Mouse (Mus musculus) brown adipose tissue, adult 24 weeks (tissue): ENCODE measurements around the gene Zfp768. TPM values are rescaled to one million over a fixed set of nuclear protein-coding genes. Genes with fewer than 3 reads are reported as not detected.

Source experiments
- H3K27ac ChIP-seq: fragments of 200-500 bp; replicated peaks from 2 replicates; pipeline ENCODE4 v1.5.1; 2012; ENCODE audit warnings: low read depth, mild to moderate bottlenecking, low read length
- H3K4me1 ChIP-seq: fragments of 200-500 bp; 2 replicates; pipeline ENCODE4 v1.6.1; 2012; ENCODE audit warnings: low read length, mixed read lengths; ENCODE audit not compliant: control insufficient read depth, insufficient read depth, insufficient read length
- H3K4me3 ChIP-seq: fragments of 200-500 bp; 2 replicates; pipeline ENCODE4 v1.5.1; 2012; ENCODE audit warnings: low read depth, mild to moderate bottlenecking, low read length, moderate library complexity; ENCODE audit not compliant: insufficient read depth
- polyA plus RNA-seq: library from polyadenylated mRNA; stranded (reverse); fragments of >200 nt; gene quantifications from 2 replicates; pipeline ENCODE4 v1.2.4, GENCODE M21; 2012; ENCODE audit not compliant: missing spikeins, insufficient read depth, insufficient read length

The Zfp768 gene
- polyA plus RNA-seq, 1 experiment = 27.5 TPM

GRCm38 (mm10) chr7:127296098-127296497 lies 49.3 kb downstream of the Zfp768 start, which contains the start of gene Itgal:
Gene Itgal (plus strand): TSS chr7:127296260.
- H3K4me3 ChIP-seq = peak within 1 kb of the TSS; percentile 7; the same call in 1 of the 2 replicates
- H3K4me1 ChIP-seq = no peaks in the 10 kb centered on the region
- no peak within 1 kb of the TSS for H3K27ac ChIP-seq

Other genes starting within 250 kb of the Zfp768 start
- 0.75 and 1.5 TPM in 2 replicates for gene Qprt, start 223.4 kb downstream of the Zfp768 start, polyA plus RNA-seq
- 0.44 TPM in 1 of 2 replicates, not detected in the other for gene Spn, start 207.8 kb downstream of the Zfp768 start, polyA plus RNA-seq
- 15.3 and 17.4 TPM in 2 replicates for gene Cd2bp2, start 149.5 kb downstream of the Zfp768 start, polyA plus RNA-seq
- gene Tbc1d10b, start 137.1 kb downstream of the Zfp768 start, polyA plus RNA-seq = 9.8 and 12.8 TPM in 2 replicates
- gene Mylpf, start 136.7 kb downstream of the Zfp768 start, polyA plus RNA-seq = 335 and 418 TPM in 2 replicates
- 3.3 and 3.4 TPM in 2 replicates for gene Zfp553, start 112.5 kb downstream of the Zfp768 start, polyA plus RNA-seq
- gene Sept1, start 112.5 kb downstream of the Zfp768 start, polyA plus RNA-seq = 10.9 and 19.3 TPM in 2 replicates
- 7.1 and 14.4 TPM in 2 replicates for gene Zfp771, start 101.3 kb downstream of the Zfp768 start, polyA plus RNA-seq
- gene Dctpp1, start 84.9 kb downstream of the Zfp768 start, polyA plus RNA-seq = 38.1 and 41.3 TPM in 2 replicates
- gene Sephs2, start 71.5 kb downstream of the Zfp768 start, polyA plus RNA-seq = 125 and 144 TPM in 2 replicates
- gene Itgal, start 49.3 kb downstream of the Zfp768 start, polyA plus RNA-seq = 1.1 and 2.3 TPM in 2 replicates
- gene Zfp747, start 30.5 kb upstream of the Zfp768 start, polyA plus RNA-seq = 1.5 and 1.8 TPM in 2 replicates
- gene 9130019O22Rik, start 41.6 kb upstream of the Zfp768 start, polyA plus RNA-seq = 1.0 and 1.4 TPM in 2 replicates
- gene E430018J23Rik, start 48.0 kb upstream of the Zfp768 start, polyA plus RNA-seq = 3.4 and 3.6 TPM in 2 replicates
- gene Zfp764, start 61.2 kb upstream of the Zfp768 start, polyA plus RNA-seq = 1.6 and 2.6 TPM in 2 replicates
- gene Zfp688, start 76.5 kb upstream of the Zfp768 start, polyA plus RNA-seq = 4.1 and 6.6 TPM in 2 replicates
- 0.40 and 1.3 TPM in 2 replicates for gene Zfp689, start 103.6 kb upstream of the Zfp768 start, polyA plus RNA-seq
- gene Prr14, start 114.0 kb upstream of the Zfp768 start, polyA plus RNA-seq = 26.0 and 27.1 TPM in 2 replicates
- 16.5 and 18.2 TPM in 2 replicates for gene Fbrs, start 133.6 kb upstream of the Zfp768 start, polyA plus RNA-seq
- 21.6 and 24.7 TPM in 2 replicates for gene Srcap, start 166.4 kb upstream of the Zfp768 start, polyA plus RNA-seq
- gene Gm42715, start 174.0 kb upstream of the Zfp768 start, polyA plus RNA-seq = 0.28 and 3.4 TPM in 2 replicates
- 2.0 TPM in 1 of 2 replicates, not detected in the other for gene Tmem265, start 215.8 kb upstream of the Zfp768 start, polyA plus RNA-seq
- 15.9 and 17.1 TPM in 2 replicates for gene Phkg2, start 227.8 kb upstream of the Zfp768 start, polyA plus RNA-seq
- 4.5 and 6.0 TPM in 2 replicates for gene Ccdc189, start 243.0 kb upstream of the Zfp768 start, polyA plus RNA-seq
- 14.7 and 19.4 TPM in 2 replicates for gene Rnf40, start 243.2 kb upstream of the Zfp768 start, polyA plus RNA-seq